Mouse (Mus musculus): ENCODE results near the gene Ugt2b38. TPM values are rescaled to one million over a fixed set of nuclear protein-coding genes. Genes with fewer than 3 reads are reported as not detected.
"Not testable (repeated sequence)": the region's sequence is repeated elsewhere in the genome, so short reads cannot be mapped to it uniquely, and the experiment has no call there.

Ugt2b38 gene
- not detected in 2 replicates for polyA plus RNA-seq (2015; fragmentation: Nextera tagmentation; extraction: Ambion mirVana)

DNA sequence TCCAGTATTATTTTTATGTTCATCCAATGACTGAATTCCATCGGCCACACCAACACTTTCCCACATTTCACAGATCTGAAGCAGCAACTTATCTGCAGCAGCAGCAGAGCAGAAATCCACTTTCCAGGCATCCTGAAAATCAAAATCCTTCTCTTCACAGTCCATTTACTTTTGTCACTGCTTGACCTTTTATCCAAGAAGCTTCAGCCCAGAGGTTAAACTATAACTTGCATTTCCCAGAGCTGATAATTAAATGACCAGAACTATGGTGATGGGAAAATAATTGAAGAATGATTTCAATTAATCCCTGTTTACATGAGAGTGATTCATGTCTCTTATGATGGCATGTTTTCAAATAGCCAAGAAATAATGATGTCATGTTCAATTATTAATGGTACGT, at the start of gene Ugt2b38:
Gene Ugt2b38 (minus strand): TSS at position 163 of the 400 bp plus-strand sequence.
- WGBS = 91% methylated on average over 1 of the region's 2 CpGs
- not testable (repeated sequence) for H3K4me3 ChIP-seq (replicated peaks); H3K27me3 ChIP-seq (replicated peaks); H3K27ac ChIP-seq; H3K9me3 ChIP-seq; H3K4me1 ChIP-seq (replicated peaks); H3K9ac ChIP-seq; H3K36me3 ChIP-seq; ATAC-seq; H3K4me2 ChIP-seq (replicated peaks)

DNA sequence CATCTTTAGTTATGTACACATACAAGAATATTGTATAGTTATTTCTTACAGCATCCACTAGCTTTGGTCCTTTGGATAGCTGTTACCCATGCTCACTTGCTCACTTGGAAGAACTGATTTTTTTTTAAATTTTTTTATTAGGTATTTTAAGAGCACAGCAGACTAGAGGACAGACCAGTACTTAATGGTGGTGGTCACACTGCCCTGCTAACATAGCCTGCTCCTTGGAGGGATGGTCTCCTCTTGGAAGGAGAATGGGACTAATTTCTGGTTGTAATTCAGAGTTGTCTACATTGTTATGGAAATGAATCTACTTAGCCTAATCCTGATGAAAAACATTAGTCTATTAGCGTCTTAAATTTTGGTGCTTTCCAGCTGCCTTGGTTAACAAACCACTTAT, 34.8 kb upstream of the Ugt2b38 start:
- 54% methylated on average over 1 of the region's 1 CpGs for WGBS
- no peak for ATAC-seq
- Histone ChIP-seq H3K4me2 (replicated peaks) (no peak overlapping the region), H3K4me3 (replicated peaks) (no peak overlapping the region), H3K27me3 (replicated peaks) (no peaks in the 10 kb centered on the region), H3K9me3 (no peaks in the 10 kb centered on the region), H3K36me3 (no peaks in the 10 kb centered on the region), H3K4me1 (replicated peaks) (no peaks in the 10 kb centered on the region), H3K27ac (no peak overlapping the region), H3K9ac (no peak overlapping the region)

DNA sequence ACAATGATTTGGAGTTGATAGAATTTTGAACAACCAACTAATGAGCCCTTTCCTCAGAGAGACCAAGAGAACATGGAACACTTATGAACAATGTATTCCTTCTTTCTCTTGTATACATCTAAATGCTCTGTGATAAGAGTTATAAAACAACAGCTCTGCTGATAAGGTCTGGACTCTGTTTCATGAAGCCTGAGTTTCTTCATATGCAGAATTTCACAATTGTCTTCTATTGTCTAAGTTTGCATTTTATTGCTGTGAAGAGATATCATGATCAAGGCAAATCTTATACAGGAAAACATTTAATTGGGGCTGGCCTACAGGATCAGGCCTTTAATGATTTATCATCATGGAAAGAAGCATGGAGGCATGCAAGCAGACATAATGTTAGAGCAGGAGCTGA, 33.7 kb upstream of the Ugt2b38 start:
- Histone ChIP-seq H3K36me3 (no peaks in the 10 kb centered on the region), H3K4me3 (replicated peaks) (no peak overlapping the region), H3K27ac (no peak overlapping the region), H3K27me3 (replicated peaks) (no peaks in the 10 kb centered on the region), H3K9me3 (no peaks in the 10 kb centered on the region), H3K4me2 (replicated peaks) (no peak overlapping the region), H3K9ac (no peak overlapping the region), H3K4me1 (replicated peaks) (no peaks in the 10 kb centered on the region)
- ATAC-seq = peak; percentile 77

DNA sequence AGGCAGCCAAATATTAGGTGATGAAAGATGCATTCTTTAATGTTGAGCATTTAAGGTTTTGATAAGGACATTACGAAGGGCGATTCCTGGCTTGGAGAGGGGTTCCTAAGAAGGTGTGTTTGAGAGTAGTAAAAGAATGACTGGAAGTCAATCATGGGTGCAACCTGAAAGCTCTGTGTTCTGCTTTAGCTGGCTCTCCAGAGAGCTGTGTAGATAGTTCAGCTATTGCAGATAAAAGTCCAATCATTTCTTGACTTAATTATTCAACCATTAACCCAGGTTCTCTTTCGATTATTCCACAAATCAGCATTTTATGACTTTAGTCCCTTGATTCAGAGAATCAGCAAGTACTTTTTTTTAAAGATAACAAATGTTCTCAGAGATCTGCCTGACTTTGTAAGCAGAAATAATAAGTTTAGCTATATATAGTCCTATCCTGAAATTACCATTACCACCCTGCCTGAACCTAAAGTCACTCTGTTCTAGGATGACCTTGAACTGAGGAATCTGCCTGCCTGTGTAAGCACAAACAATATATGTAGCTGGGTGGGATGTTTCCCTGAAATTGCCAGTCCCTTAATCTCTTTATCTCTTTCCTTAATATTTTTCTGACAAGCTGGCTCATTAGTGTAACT, 32.3 kb upstream of the Ugt2b38 start:
- 58% methylated on average over 3 of the region's 3 CpGs for WGBS
- ATAC-seq = peak; percentile 77

DNA sequence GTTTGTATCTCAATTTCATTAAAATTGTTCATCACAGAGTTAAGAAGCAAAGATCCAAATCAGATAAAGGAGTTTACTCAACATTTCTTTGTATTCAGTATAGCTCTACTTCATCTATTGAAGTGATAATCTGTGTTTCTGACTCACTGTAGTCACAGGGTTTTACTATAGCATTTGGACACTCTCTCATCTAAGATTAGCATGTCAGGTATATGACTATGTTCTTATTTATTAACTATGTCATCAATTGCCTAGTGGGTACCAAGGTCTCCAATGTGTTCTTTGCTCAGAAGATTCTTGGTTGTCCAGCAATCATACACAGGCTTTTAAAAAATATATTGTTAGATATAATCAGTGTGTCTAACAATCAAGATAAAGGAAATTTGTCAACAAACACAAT, 31.5 kb upstream of the Ugt2b38 start:
- Histone ChIP-seq H3K4me2 (replicated peaks) (no peak overlapping the region), H3K36me3 (no peaks in the 10 kb centered on the region), H3K27ac (no peak overlapping the region), H3K4me1 (replicated peaks) (no peaks in the 10 kb centered on the region), H3K4me3 (replicated peaks) (no peak overlapping the region), H3K27me3 (replicated peaks) (no peaks in the 10 kb centered on the region), H3K9me3 (no peaks in the 10 kb centered on the region), H3K9ac (no peak overlapping the region)
- 0 out of 2 replicates have a peak, but pooled peaks have one; percentile 40 for ATAC-seq

More for the DNA sequence above, 32.3 kb upstream of the Ugt2b38 start:
- H3K4me1 ChIP-seq (replicated peaks) = no peaks in the 10 kb centered on the region
- H3K4me2 ChIP-seq (replicated peaks) = no peak overlapping the region
- H3K36me3 ChIP-seq = no peaks in the 10 kb centered on the region
- H3K27me3 ChIP-seq (replicated peaks) = no peaks in the 10 kb centered on the region
- H3K9me3 ChIP-seq = no peaks in the 10 kb centered on the region
- 0 out of 2 replicates have a peak overlapping the region, but pooled peaks have one; percentile 27 for H3K27ac ChIP-seq
- no peak overlapping the region for H3K4me3 ChIP-seq (replicated peaks)
- no peak overlapping the region for H3K9ac ChIP-seq

DNA sequence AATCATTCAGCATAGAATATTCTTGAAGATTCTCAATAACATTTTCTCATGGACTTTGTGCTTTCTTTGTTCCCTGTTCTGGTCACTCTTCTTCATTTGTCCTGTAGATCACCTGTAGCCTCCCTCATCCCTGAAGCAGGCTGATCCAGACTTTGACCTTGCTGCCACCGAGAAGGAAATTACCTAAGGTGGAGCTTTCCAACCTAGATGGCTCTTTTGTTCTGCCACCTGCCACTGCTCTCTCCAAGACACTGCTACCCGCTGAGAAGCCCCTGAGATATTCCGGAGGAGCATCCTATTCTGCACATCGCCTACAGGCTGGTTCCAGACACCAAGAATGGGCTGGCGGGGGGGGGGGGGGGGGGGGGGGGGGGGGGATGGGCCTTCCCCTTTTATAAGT, 28.5 kb upstream of the Ugt2b38 start:
- not testable (repeated sequence) for H3K4me3 ChIP-seq (replicated peaks); H3K27ac ChIP-seq; H3K36me3 ChIP-seq; H3K4me1 ChIP-seq (replicated peaks); H3K4me2 ChIP-seq (replicated peaks); ATAC-seq; H3K9ac ChIP-seq; H3K27me3 ChIP-seq (replicated peaks); H3K9me3 ChIP-seq
- 90% methylated on average over 4 of the region's 5 CpGs for WGBS

DNA sequence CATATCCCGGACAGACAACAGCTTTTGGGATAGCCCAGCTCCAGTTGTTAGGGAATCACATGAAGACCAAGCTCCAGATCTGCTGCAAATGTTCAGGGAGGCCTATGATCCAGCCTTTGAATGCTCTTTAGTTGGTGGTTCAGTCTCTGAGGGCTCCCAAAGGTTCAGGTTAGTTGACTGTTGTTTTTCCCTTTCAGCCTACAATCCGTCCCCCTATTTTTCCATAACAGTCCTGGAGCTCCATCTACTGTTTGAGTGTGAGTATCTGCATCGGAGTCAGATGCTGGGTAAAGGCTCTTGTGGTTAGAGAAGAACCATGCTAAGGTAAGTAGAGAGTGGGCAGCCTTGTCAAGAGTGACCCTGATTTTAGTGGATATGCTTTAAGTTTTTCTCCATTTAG, 12.3 kb upstream of the Ugt2b38 start:
- Histone ChIP-seq H3K9me3 (no peaks in the 10 kb centered on the region), H3K27ac (no peak overlapping the region), H3K4me2 (replicated peaks) (no peak overlapping the region), H3K4me1 (replicated peaks) (no peaks in the 10 kb centered on the region), H3K27me3 (replicated peaks) (no peaks in the 10 kb centered on the region), H3K36me3 (no peaks in the 10 kb centered on the region), H3K4me3 (replicated peaks) (no peak overlapping the region), H3K9ac (no peak overlapping the region)
- ATAC-seq = peak; percentile 82
- WGBS = 40% methylated on average over 3 of the region's 3 CpGs

DNA sequence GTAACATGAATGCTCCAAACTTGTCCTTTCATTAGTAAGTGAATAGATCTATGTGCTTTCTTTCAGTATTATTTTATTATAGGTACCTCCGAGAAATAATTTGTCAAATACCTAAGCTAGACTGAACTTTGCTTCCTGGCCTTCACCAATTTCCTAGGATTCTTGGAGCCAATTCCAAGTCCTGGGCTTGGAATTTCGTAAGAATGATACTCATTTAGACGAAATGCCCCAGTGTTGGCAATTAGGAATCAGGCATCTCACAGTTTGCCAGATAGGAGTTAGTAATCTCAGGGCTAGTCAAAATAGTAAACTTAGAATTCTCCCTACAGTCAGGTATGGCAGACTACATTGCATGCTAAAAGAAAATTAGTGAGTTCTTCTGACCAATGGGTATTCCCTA, 1.7 kb upstream of the Ugt2b38 start:
- no peak for ATAC-seq
- no peaks in the 10 kb centered on the region for H3K9me3 ChIP-seq
- H3K27me3 ChIP-seq (replicated peaks) = no peaks in the 10 kb centered on the region
- H3K36me3 ChIP-seq = no peaks in the 10 kb centered on the region
- 88% methylated on average over 3 of the region's 3 CpGs for WGBS
- no peak overlapping the region for H3K4me2 ChIP-seq (replicated peaks)
- H3K9ac ChIP-seq = no peak overlapping the region
- H3K4me1 ChIP-seq (replicated peaks) = no peaks in the 10 kb centered on the region
- H3K27ac ChIP-seq = no peak overlapping the region
- H3K4me3 ChIP-seq (replicated peaks) = no peak overlapping the region

DNA sequence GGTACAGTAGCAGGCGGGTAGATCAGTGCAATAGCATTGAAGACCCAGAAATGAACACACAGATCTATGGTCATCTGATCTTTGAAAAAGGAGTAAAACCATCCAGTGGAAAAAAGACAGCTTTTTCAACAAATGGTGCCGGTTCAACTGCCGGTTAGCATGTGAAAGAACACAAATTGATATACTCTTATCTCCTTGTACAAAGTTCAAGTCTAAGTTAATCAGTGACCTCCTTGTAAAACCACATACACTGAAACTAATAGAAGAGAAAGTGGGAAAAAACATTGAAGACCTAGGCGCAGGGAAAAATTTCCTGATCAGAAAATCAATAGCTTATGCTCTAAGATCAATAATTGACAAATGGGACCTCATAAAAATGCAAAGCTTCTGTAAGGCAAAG, 27.0 kb downstream of the Ugt2b38 start:
- 63% methylated on average over 4 of the region's 4 CpGs for WGBS

DNA sequence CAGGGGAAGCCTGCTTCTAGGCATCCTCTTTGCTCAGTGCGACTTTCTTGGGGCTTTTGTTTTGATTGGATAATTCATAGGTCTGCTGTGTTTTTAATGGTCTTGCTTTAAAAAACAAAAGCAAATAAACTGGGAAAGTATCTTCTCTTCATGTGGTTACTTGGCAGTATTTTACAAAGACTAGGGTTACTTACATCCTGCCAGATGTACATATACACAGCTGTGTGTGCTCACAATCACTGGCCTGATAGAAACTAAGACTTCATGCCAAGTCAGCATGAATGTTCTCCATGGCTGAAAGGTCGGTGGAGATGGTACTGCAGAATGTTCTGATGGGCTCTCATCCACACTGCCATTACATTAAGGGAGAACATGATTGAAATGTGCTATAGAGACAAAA, 33.2 kb downstream of the Ugt2b38 start:
- H3K36me3 ChIP-seq = no peaks in the 10 kb centered on the region
- H3K9ac ChIP-seq = no peak overlapping the region
- WGBS = 73% methylated on average over 2 of the region's 2 CpGs
- H3K4me3 ChIP-seq (replicated peaks) = no peak overlapping the region
- H3K27me3 ChIP-seq (replicated peaks) = no peaks in the 10 kb centered on the region
- H3K9me3 ChIP-seq = no peaks in the 10 kb centered on the region
- no peaks in the 10 kb centered on the region for H3K4me1 ChIP-seq (replicated peaks)
- no peak overlapping the region for H3K27ac ChIP-seq
- H3K4me2 ChIP-seq (replicated peaks) = no peak overlapping the region
- no peak for ATAC-seq

More for the DNA sequence above, 27.0 kb downstream of the Ugt2b38 start:
- no peaks in the 10 kb centered on the region for H3K4me1 ChIP-seq (replicated peaks)
- no peak overlapping the region for H3K4me2 ChIP-seq (replicated peaks)
- no peaks in the 10 kb centered on the region for H3K27me3 ChIP-seq (replicated peaks)
- no peak overlapping the region for H3K9ac ChIP-seq
- no peak overlapping the region for H3K27ac ChIP-seq
- no peak overlapping the region for H3K4me3 ChIP-seq (replicated peaks)
- no peaks in the 10 kb centered on the region for H3K36me3 ChIP-seq
- H3K9me3 ChIP-seq = no peaks in the 10 kb centered on the region
- ATAC-seq = peak; percentile 90

DNA sequence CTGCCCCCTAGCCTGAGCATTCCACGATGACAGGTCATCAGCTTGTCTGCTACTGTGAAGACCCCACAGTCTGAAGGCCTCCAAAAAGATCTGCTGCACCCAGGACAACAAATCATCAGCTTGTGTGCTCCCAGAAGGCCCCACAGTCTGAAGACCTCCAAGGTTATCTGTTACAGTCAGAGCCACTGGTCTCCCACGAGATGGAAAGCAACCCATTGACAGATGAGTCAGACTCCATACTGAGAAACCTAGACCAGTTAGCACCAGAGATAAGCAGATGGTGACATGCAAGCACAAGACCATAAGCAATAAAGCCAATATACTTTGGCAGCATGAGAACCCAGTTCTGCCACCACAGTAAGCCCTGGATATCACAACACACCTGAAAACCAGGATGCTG, 43.8 kb downstream of the Ugt2b38 start:
- H3K27me3 ChIP-seq (replicated peaks) = no peaks in the 10 kb centered on the region
- H3K9ac ChIP-seq = no peak overlapping the region
- peak overlapping the region; percentile 54; the same call in 1 of the 2 replicates for H3K27ac ChIP-seq
- ATAC-seq = peak; percentile 88
- H3K36me3 ChIP-seq = no peaks in the 10 kb centered on the region
- H3K4me2 ChIP-seq (replicated peaks) = no peak overlapping the region
- H3K4me1 ChIP-seq (replicated peaks) = no peaks in the 10 kb centered on the region
- H3K9me3 ChIP-seq = no peaks in the 10 kb centered on the region
- H3K4me3 ChIP-seq (replicated peaks) = no peak overlapping the region
- WGBS = 37% methylated on average over 2 of the region's 2 CpGs

DNA sequence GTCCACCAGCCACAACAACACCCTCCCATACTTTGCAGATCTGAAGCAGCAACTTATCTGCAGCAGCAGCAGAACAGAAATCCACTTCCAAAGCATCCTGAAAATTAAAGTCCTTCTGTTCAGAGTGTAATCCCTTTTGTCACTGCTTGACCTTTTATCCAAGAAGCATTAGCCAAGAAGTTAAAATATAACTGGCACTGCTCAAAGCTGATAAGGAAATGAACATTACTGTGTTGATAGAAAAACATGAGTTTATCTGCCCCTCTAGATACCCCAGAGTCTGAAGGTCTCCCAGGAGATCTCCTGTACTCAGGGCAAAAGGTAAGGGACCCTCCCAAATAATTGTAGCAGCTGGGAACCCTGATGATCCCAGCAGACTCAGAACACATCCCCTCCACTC, 44.2 kb downstream of the Ugt2b38 start:
- Histone ChIP-seq H3K36me3 (no peaks in the 10 kb centered on the region), H3K4me2 (replicated peaks) (no peak overlapping the region), H3K27ac (peak overlapping the region; percentile 54; the same call in 1 of the 2 replicates), H3K9ac (no peak overlapping the region), H3K9me3 (no peaks in the 10 kb centered on the region), H3K4me3 (replicated peaks) (no peak overlapping the region), H3K27me3 (replicated peaks) (no peaks in the 10 kb centered on the region), H3K4me1 (replicated peaks) (no peaks in the 10 kb centered on the region)
- peak; percentile 95 for ATAC-seq

DNA sequence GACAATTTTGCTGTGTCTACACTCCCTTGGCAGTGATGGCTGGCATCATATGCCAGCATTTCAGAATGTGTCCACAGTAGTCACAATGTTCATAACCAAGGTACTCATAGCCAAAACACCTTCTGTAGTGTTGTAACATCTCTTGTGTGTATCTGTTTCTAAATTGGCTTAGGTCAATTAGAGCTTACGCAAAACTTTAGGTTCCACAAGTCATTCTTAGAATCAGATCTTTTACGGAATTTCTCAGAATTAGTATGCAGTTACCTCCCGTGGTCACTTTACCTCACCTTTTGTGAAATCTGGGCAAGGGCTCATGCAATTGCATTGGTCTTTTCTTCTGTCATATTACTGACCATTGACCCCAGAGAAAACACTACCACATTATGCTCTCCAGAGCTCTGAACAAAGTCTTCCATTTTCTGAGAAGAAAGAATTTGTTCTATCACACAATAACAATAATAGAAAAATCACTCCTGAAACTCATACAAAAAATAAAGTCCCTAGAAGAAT, 48.1 kb downstream of the Ugt2b38 start:
- Histone ChIP-seq H3K36me3 (no peaks in the 10 kb centered on the region), H3K9ac (no peak overlapping the region), H3K9me3 (no peaks in the 10 kb centered on the region), H3K4me3 (replicated peaks) (no peak overlapping the region), H3K4me2 (replicated peaks) (no peak overlapping the region), H3K4me1 (replicated peaks) (no peaks in the 10 kb centered on the region), H3K27me3 (replicated peaks) (no peaks in the 10 kb centered on the region), H3K27ac (no peak overlapping the region)
- 82% methylated on average over 3 of the region's 3 CpGs for WGBS
- ATAC-seq = no peak
